Mouse (Mus musculus) intestine, postnatal 0 days (tissue): ENCODE results near the gene Med1. TPM values are rescaled to one million over a fixed set of nuclear protein-coding genes. Genes with fewer than 3 reads are reported as not detected.
"Not testable (repeated sequence)": the region's sequence is repeated elsewhere in the genome, so short reads cannot be mapped to it uniquely, and the experiment has no call there.

Source experiments
- ATAC-seq: fragments of 200-750 bp; cut with Nextera tagmentation; 2 replicates; pipeline ENCODE4 v1.8.0; 2017; ENCODE audit warnings: mild to moderate bottlenecking, moderate TSS enrichment, moderate library complexity
- H3K27ac ChIP-seq: fragments of 300-500 bp; sonication (generic); 2 replicates; pipeline ENCODE4 v1.5.1; 2014; ENCODE audit warnings: mild to moderate bottlenecking, low read depth, low read length, moderate library complexity
- H3K27me3 ChIP-seq: fragments of 300-500 bp; sonication (generic); replicated peaks from 2 replicates; pipeline ENCODE4 v1.6.1; 2014; ENCODE audit warnings: low read length, mixed read lengths; ENCODE audit not compliant: control insufficient read depth, insufficient read depth
- H3K36me3 ChIP-seq: fragments of 300-500 bp; sonication (generic); 2 replicates; pipeline ENCODE4 v1.6.1; 2014; ENCODE audit warnings: mild to moderate bottlenecking, moderate library complexity; ENCODE audit not compliant: control insufficient read depth, insufficient read depth
- H3K4me1 ChIP-seq: fragments of 300-500 bp; sonication (generic); replicated peaks from 2 replicates; pipeline ENCODE4 v1.6.1; 2014; ENCODE audit warnings: antibody characterized with exemption, low read length, mixed read lengths; ENCODE audit not compliant: control insufficient read depth, insufficient read depth
- H3K4me2 ChIP-seq: fragments of 300-500 bp; sonication (generic); replicated peaks from 2 replicates; pipeline ENCODE4 v1.6.1; 2014; ENCODE audit warnings: low read depth, mild to moderate bottlenecking, moderate library complexity
- H3K4me3 ChIP-seq: fragments of 300-500 bp; sonication (generic); 2 replicates; pipeline ENCODE4 v1.5.1; 2014; ENCODE audit warnings: low read depth, low read length
- H3K9ac ChIP-seq: fragments of 300-500 bp; sonication (generic); 2 replicates; pipeline ENCODE4 v1.6.1; 2014; ENCODE audit warnings: mild to moderate bottlenecking, low read depth, low read length
- H3K9me3 ChIP-seq: fragments of 300-500 bp; sonication (generic); 2 replicates; pipeline ENCODE4 v1.6.1; 2016; ENCODE audit warnings: mixed run types; ENCODE audit not compliant: control insufficient read depth
- CTCF ChIP-seq: sonication (generic); IDR thresholded peaks from 2 replicates; pipeline ENCODE4 v1.5.1; 2016; ENCODE audit warnings: low read depth, mild to moderate bottlenecking, control low read depth, antibody characterized with exemption, moderate library complexity
- WGBS: fragments of 180-500 bp; shearing (Covaris S2); extraction: QIAGEN DNeasy Blood & Tissue Kit; methylation state at CpG from one replicate; pipeline ENCODE4 v1.1.7; 2014; 5-methylcytosine and 5-hydroxymethylcytosine counted together
- polyA plus RNA-seq: library from polyadenylated mRNA; unstranded; fragments of >200 nt; fragmentation: Nextera tagmentation; extraction: Ambion mirVana; gene quantifications from 2 replicates; pipeline ENCODE4 v1.2.1, GENCODE M21; 2015

Gene Med1
- polyA plus RNA-seq, 1 experiment from 2014 or later: 25.3 TPM

DNA sequence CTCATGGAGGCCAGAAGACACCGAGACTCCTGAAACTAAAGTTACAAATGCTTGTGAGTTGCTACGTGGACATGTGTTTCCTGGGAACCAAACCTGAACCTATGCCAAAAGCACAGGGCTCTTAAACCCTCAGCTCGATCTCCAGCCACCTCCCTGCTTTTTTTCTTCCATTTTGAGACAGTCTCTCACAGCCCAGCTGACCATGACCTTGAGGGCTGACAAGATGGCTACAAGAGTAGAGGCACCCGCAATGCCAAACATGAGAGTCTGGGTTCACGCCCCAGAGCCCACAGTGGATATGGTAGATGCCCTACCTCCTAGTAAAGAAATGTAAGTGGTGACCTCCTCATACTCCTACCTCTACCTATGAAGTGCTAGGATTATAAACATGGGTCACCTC, 2.3 kb downstream of the Med1 start:
- Histone ChIP-seq H3K4me3 (no peak overlapping the region), H3K4me1 (no peaks in the 10 kb centered on the region; the same call in 1 of the 2 replicates), H3K27ac (no peak overlapping the region), H3K9ac (no peak overlapping the region), H3K27me3 (no peaks in the 10 kb centered on the region), H3K36me3 (peaks cover 31% of the 10 kb centered on the region), H3K4me2 (no peak overlapping the region), H3K9me3 (no peaks in the 10 kb centered on the region)
- no peak for TF ChIP-seq CTCF
- 79% methylated on average over 5 of the region's 5 CpGs for WGBS
- ATAC-seq: no peak

DNA sequence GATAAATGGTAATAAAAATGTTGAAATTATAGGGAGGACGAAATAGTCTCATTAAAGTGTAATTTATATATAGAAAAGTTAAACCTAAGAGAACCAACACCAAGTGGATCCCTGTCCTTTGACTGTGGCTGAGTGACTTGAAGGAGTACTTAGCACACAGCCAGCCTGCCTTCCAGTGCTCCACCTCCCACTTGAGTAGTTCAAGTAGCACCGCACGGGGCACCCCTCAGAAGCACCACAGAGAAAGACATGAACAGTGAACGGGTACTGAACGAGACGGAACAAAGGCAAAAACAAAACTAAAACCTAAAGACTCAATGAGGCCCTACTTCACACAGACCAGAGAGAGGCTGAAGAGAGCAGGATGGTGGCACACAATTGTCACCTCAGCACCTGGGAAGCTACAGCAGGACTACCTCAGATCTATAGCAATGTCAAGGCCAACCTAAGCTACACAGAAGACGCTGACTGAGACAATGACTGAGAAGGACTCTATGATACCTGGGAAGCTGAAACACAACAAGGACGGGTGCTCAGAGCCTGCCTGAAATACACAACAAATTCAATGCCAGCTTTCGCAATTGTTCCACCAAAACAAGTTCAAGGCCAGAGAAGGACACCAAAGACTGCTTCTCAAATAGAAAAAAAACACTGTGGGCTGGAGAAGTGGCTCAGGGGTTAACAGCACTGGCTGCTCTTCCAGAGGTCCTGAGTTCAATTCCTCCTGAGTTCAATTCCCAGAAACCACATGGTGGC, 5.3 kb downstream of the Med1 start:
- Histone ChIP-seq H3K4me1 (no peaks in the 10 kb centered on the region; the same call in 1 of the 2 replicates), H3K4me3 (no peak overlapping the region), H3K9me3 (no peaks in the 10 kb centered on the region), H3K9ac (no peak overlapping the region), H3K36me3 (peaks cover 55% of the 10 kb centered on the region), H3K27ac (no peak overlapping the region), H3K27me3 (no peaks in the 10 kb centered on the region), H3K4me2 (0 out of 2 replicates have a peak overlapping the region, but pooled peaks have one; percentile 1)
- no peak for TF ChIP-seq CTCF
- no peak; the same call in 1 of the 2 replicates for ATAC-seq
- WGBS: 62% methylated on average over 9 of the region's 9 CpGs

DNA sequence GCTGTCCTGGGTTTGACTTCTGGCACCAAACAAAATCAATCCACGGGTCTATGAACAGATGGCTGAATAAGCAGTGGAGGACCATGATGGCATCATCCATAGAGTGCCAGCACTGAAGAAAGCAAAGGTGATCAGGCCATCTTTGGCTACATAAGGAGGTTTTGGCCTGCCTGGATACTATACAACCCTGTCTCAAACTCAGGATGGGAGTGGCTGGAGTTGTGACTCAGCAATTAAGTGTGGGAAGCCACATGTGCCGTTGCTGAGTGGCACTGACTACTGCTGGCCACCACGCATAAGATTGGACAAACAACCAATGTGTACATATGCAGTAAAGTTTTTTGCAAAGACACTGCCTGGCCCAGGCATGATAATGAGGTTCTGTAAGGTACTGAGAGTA, 10.9 kb downstream of the Med1 start:
- WGBS: 90% methylated on average over 3 of the region's 3 CpGs
- not testable (repeated sequence) for H3K27me3 ChIP-seq, H3K4me1 ChIP-seq, H3K27ac ChIP-seq, H3K4me2 ChIP-seq, H3K9ac ChIP-seq, H3K4me3 ChIP-seq, H3K9me3 ChIP-seq, ATAC-seq
- H3K36me3 ChIP-seq: peaks cover 69% of the 10 kb centered on the region

GRCm38 (mm10) chr11:98168400-98168799, 24.7 kb downstream of the Med1 start:
- Histone ChIP-seq H3K27ac (no peak overlapping the region), H3K4me2 (no peak overlapping the region), H3K4me1 (no peaks in the 10 kb centered on the region), H3K27me3 (no peaks in the 10 kb centered on the region), H3K9me3 (no peaks in the 10 kb centered on the region), H3K9ac (no peak overlapping the region), H3K36me3 (peaks cover 75% of the 10 kb centered on the region), H3K4me3 (no peak overlapping the region)
- TF ChIP-seq CTCF: no peak
- WGBS: 67% methylated on average over 1 of the region's 1 CpGs
- ATAC-seq: no peak

DNA sequence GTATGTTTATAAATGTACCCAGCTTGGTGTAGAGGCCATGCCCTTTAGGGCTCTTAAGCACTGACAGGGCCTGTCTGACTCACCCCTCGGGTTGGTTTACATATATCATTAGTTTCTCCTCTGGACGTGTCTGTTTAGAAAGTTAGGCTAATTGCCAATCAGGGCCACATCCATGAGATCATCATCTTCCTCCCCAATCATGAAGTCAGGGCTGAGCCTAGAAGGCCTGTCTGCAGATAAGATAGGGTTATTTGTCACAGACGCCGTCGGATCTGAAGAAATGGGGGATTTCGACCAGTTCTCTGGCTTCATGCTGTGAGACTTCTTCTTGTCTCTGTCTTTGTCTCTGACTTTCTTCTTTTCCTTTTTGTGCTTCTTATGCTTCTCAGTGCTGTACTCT, 38.0 kb downstream of the Med1 start:
- H3K4me3 ChIP-seq: no peak overlapping the region
- no peaks in the 10 kb centered on the region for H3K27me3 ChIP-seq
- H3K27ac ChIP-seq: no peak overlapping the region
- 76% methylated on average over 6 of the region's 6 CpGs for WGBS
- TF ChIP-seq CTCF: no peak
- no peaks in the 10 kb centered on the region for H3K9me3 ChIP-seq
- H3K36me3 ChIP-seq: peaks cover 44% of the 10 kb centered on the region
- H3K4me1 ChIP-seq: no peaks in the 10 kb centered on the region
- no peak for ATAC-seq
- no peak overlapping the region for H3K9ac ChIP-seq
- H3K4me2 ChIP-seq: no peak overlapping the region

GRCm38 (mm10) chr11:98150625-98151156, 42.4 kb downstream of the Med1 start:
- H3K4me3 ChIP-seq: peak overlapping the region; percentile 93
- no peak for ATAC-seq
- no peaks in the 10 kb centered on the region for H3K9me3 ChIP-seq
- H3K36me3 ChIP-seq: peaks cover 8% of the 10 kb centered on the region
- no peaks in the 10 kb centered on the region for H3K27me3 ChIP-seq
- no peak overlapping the region for H3K9ac ChIP-seq
- H3K27ac ChIP-seq: peak overlapping the region; percentile 94; the same call in 1 of the 2 replicates
- WGBS: 6% methylated on average over 10 of the region's 10 CpGs
- peak overlapping the region; percentile 99 for H3K4me2 ChIP-seq
- no peaks in the 10 kb centered on the region for H3K4me1 ChIP-seq
- TF ChIP-seq CTCF: no peak
